Mouse (Mus musculus) midbrain, embryonic 15.5 days (tissue): ENCODE measurements around the gene Gm45337. TPM values are rescaled to one million over a fixed set of nuclear protein-coding genes. Genes with fewer than 3 reads are reported as not detected.

Experiments used
- ATAC-seq: fragments of 200-750 bp; cut with Nextera tagmentation; replicated peaks from 2 replicates; pipeline ENCODE4 v1.8.0; 2017; ENCODE audit warnings: moderate TSS enrichment
- H3K27ac ChIP-seq: fragments of 300-500 bp; sonication (generic); 2 replicates; pipeline ENCODE4 v1.5.1; 2015; ENCODE audit warnings: mild to moderate bottlenecking, inconsistent platforms
- H3K27me3 ChIP-seq: fragments of 300-500 bp; sonication (generic); replicated peaks from 2 replicates; pipeline ENCODE4 v1.6.1; 2015; ENCODE audit warnings: inconsistent platforms
- H3K36me3 ChIP-seq: fragments of 300-500 bp; sonication (generic); replicated peaks from 2 replicates; pipeline ENCODE4 v1.6.1; 2015; ENCODE audit warnings: inconsistent platforms
- H3K4me1 ChIP-seq: fragments of 300-500 bp; sonication (generic); 2 replicates; pipeline ENCODE4 v1.6.1; 2015; ENCODE audit warnings: inconsistent platforms
- H3K4me2 ChIP-seq: fragments of 300-500 bp; sonication (generic); 2 replicates; pipeline ENCODE4 v1.6.1; 2015; ENCODE audit warnings: inconsistent platforms, mild to moderate bottlenecking, moderate library complexity
- H3K4me3 ChIP-seq: fragments of 300-500 bp; sonication (generic); 2 replicates; pipeline ENCODE4 v1.5.1; 2015; ENCODE audit warnings: mild to moderate bottlenecking, inconsistent platforms
- H3K9ac ChIP-seq: fragments of 300-500 bp; sonication (generic); 2 replicates; pipeline ENCODE4 v1.6.1; 2015; ENCODE audit warnings: mild to moderate bottlenecking, inconsistent platforms
- H3K9me3 ChIP-seq: fragments of 300-500 bp; sonication (generic); 2 replicates; pipeline ENCODE4 v1.6.1; 2016; ENCODE audit warnings: inconsistent platforms
- WGBS: fragments of 180-500 bp; shearing (Covaris S2); methylation state at CpG from one replicate; pipeline ENCODE4 v1.1.7; 2015; ENCODE audit warnings: mixed read lengths; 5-methylcytosine and 5-hydroxymethylcytosine counted together
- polyA plus RNA-seq: library from polyadenylated mRNA; unstranded; fragments of >200 nt; fragmentation: Nextera tagmentation; extraction: Ambion mirVana; gene quantifications from 2 replicates; pipeline ENCODE4 v1.2.1, GENCODE M21; 2015

Gm45337 gene
- polyA plus RNA-seq, 1 experiment from 2014 or later, result not detected

GRCm38 (mm10) chr7:142095183-142095931, 49.0 kb downstream of the Gm45337 start, which contains the start of gene Dusp8:
Gene Dusp8 (minus strand): TSS chr7:142095843.
- peaks cover 52% of the 10 kb centered on the region for H3K4me1 ChIP-seq

DNA sequence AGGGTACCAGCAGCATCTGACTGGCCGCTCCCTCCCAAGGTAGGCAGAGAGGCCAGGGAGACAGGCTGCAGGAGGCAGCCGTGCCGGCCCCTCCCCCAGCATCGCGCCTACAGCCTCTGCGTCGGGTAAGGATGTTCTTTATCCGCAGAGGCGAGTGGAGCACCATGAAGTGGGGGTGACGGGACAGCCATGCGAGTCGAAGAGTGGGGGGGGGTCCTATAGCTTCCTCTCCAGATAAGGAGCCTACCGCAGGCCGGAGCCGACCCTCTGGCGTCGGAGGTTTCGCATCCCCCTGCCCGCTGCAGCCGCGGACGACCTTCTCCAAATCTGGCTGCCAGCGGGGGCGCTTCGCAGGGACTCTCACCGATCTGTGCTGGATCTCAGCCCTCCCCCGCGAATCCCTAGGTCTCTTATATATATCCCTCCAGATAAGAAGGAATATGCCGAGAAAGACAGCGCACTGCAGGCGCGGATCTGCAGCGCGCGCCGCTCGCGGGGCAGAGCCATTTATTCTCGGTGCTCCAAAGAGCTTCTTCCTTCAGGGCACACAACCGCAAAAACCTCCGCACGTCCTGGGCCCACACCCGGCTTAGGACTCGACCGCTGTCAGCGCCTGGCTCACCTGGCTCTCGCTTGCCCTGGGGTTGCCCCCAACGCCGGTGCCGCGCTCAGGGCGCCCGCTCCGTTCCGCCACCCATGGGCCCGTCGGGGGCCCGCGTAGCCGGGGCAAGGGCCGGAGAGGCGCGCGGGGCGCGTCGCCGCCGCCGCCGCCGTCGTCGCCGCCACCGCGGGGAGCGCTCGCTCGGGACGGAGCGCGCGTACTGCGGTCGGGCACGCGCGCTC, 49.9 kb downstream of the Gm45337 start:
- Histone ChIP-seq H3K9ac (peak overlapping the region; percentile 98), H3K9me3 (no peaks in the 10 kb centered on the region), H3K27me3 (no peaks in the 10 kb centered on the region), H3K27ac (peak overlapping the region; percentile 97), H3K36me3 (no peaks in the 10 kb centered on the region), H3K4me3 (peak overlapping the region; percentile 89), H3K4me1 (peaks cover 61% of the 10 kb centered on the region), H3K4me2 (peak overlapping the region; percentile 91)
- under 1% methylated on average over 85 of the region's 89 CpGs for WGBS
- ATAC-seq, result peak; percentile 31

More at GRCm38 (mm10) chr7:142095183-142095931, 49.0 kb downstream of the Gm45337 start, which contains the start of gene Dusp8:
- H3K4me3 ChIP-seq, result peak within 1 kb of the TSS; percentile 89
- no peaks in the 10 kb centered on the region for H3K27me3 ChIP-seq
- no peaks in the 10 kb centered on the region for H3K9me3 ChIP-seq
- peak within 1 kb of the TSS; percentile 91 for H3K4me2 ChIP-seq
- H3K9ac ChIP-seq, result peak within 1 kb of the TSS; percentile 98
- peak; percentile 77 for ATAC-seq
- H3K27ac ChIP-seq, result peak within 1 kb of the TSS; percentile 97
- no peaks in the 10 kb centered on the region for H3K36me3 ChIP-seq
- WGBS, result under 1% methylated on average over 63 of the region's 63 CpGs

GRCm38 (mm10) chr7:142093696-142094240, 50.6 kb downstream of the Gm45337 start:
- WGBS, result 15% methylated on average over 6 of the region's 6 CpGs
- H3K27ac ChIP-seq, result peak overlapping the region; percentile 97
- H3K27me3 ChIP-seq, result no peaks in the 10 kb centered on the region
- H3K4me1 ChIP-seq, result peaks cover 68% of the 10 kb centered on the region
- H3K9me3 ChIP-seq, result no peaks in the 10 kb centered on the region
- peak overlapping the region; percentile 98 for H3K9ac ChIP-seq
- no peak for ATAC-seq
- H3K4me2 ChIP-seq, result peak overlapping the region; percentile 91
- H3K4me3 ChIP-seq, result peak overlapping the region; percentile 89
- no peaks in the 10 kb centered on the region for H3K36me3 ChIP-seq

Other genes starting within 250 kb of the Gm45337 start
- 82.6 TPM in 2 replicates for gene Tollip, start 226.1 kb downstream of the Gm45337 start, polyA plus RNA-seq
- 24.7 and 25.9 TPM in 2 replicates for gene Brsk2, start 194.9 kb downstream of the Gm45337 start, polyA plus RNA-seq
- 53.9 and 57.8 TPM in 2 replicates for gene Mob2, start 83.5 kb downstream of the Gm45337 start, polyA plus RNA-seq
- 134 and 135 TPM in 2 replicates for gene Dusp8, start 48.8 kb downstream of the Gm45337 start, polyA plus RNA-seq
- 0.36 and 0.65 TPM in 2 replicates for gene Gm45618, start 23.9 kb downstream of the Gm45337 start, polyA plus RNA-seq
- not detected in 2 replicates for gene Gm39115, start 8.6 kb downstream of the Gm45337 start, polyA plus RNA-seq
- not detected in 2 replicates for gene Gm29735, start 12.5 kb upstream of the Gm45337 start, polyA plus RNA-seq
- not detected in 2 replicates for gene Gm4553, start 21.1 kb upstream of the Gm45337 start, polyA plus RNA-seq
- not detected in 2 replicates for gene Krtap5-2, start 31.4 kb upstream of the Gm45337 start, polyA plus RNA-seq
- gene Gm10153, start 45.8 kb upstream of the Gm45337 start, polyA plus RNA-seq, result not detected in 2 replicates
- not detected in 2 replicates for gene Krtap5-3, start 56.8 kb upstream of the Gm45337 start, polyA plus RNA-seq
- gene Gm7579, start 67.3 kb upstream of the Gm45337 start, polyA plus RNA-seq, result not detected in 2 replicates
- not detected in 2 replicates for gene Krtap5-5, start 85.4 kb upstream of the Gm45337 start, polyA plus RNA-seq
- not detected in 2 replicates for gene Gm40460, start 96.5 kb upstream of the Gm45337 start, polyA plus RNA-seq
- not detected in 2 replicates for gene Gm2431, start 113.7 kb upstream of the Gm45337 start, polyA plus RNA-seq
- gene Gm4559, start 129.8 kb upstream of the Gm45337 start, polyA plus RNA-seq, result not detected in 2 replicates
- not detected in 2 replicates for gene Krtap5-1, start 152.5 kb upstream of the Gm45337 start, polyA plus RNA-seq
- not detected in 2 replicates for gene Krtap5-4, start 158.9 kb upstream of the Gm45337 start, polyA plus RNA-seq
- 9.5 and 10.1 TPM in 2 replicates for gene Ifitm10, start 229.1 kb upstream of the Gm45337 start, polyA plus RNA-seq
- 1.4 and 4.4 TPM in 2 replicates for gene Gm49369, start 238.1 kb upstream of the Gm45337 start, polyA plus RNA-seq
- gene Ctsd, start 243.4 kb upstream of the Gm45337 start, polyA plus RNA-seq, result 254 and 288 TPM in 2 replicates